Mouse (Mus musculus) cerebellum, adult 9-10 months (tissue): ENCODE results near the gene Ldha.

Experiments used
- DNase-seq: peaks from one replicate; pipeline ENCODE4 v3.0.0; 2022

Gene Ldha

GRCm38 (mm10) chr7:46895511-46895910 lies 54.2 kb downstream of the Ldha start:
- no peak for DNase-seq

- no peak for DNase-seq
Measured at GRCm38 (mm10) chr7:46899343-46899742, 58.1 kb downstream of the Ldha start.
